Mouse (Mus musculus) heart, postnatal 0 days (tissue): ENCODE results near the gene Fmnl2.

Experiments
- CTCF ChIP-seq: IDR thresholded peaks from 2 replicates; pipeline ENCODE4 v1.5.1; 2016; ENCODE audit warnings: antibody characterized with exemption, control low read depth, low read depth
- EP300 ChIP-seq: IDR thresholded peaks from 2 replicates; pipeline ENCODE4 v1.6.1; 2016; ENCODE audit warnings: antibody characterized with exemption, low read depth

DNA sequence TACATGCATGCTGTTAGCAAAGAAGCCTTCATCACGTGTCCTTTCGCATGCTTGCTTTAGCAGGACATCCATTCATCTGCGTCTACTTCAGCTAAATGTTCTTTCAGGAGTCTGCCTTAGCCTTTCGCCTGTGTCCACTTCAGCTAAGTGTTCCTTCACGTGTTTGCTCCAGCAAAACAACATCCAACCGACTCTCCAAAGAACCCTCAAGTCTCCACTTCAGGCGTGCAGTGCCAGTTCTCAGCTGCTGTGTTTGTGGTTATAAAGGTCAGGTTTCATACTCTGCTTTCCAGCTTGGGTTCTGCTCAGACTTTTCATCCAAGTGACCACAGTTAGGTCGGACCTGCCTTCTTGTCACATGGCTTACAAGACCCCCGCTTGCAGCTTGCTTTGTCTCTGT lies 10.1 kb downstream of the Fmnl2 start:
- TF ChIP-seq CTCF, result no peak
- no peak for TF ChIP-seq EP300
